Mouse (Mus musculus) liver, adult 2 months (tissue): ENCODE measurements at regions not wholly inside any gene's neighbourhood (a gene's known extent, or its start where the extent isn't known, plus 50 kb on each side); places are given as distances from the start of the nearest gene placed in this dataset.

Source experiments
- CTCF ChIP-seq: fragments of 200-500 bp; IDR thresholded peaks from 2 replicates; pipeline ENCODE4 v1.5.1; 2011; ENCODE audit warnings: low read depth, low read length, control low read depth
- POLR2A ChIP-seq: fragments of 200-500 bp; IDR thresholded peaks from 2 replicates; pipeline ENCODE4 v1.6.1; 2011; ENCODE audit warnings: low read length, control low read depth; ENCODE audit not compliant: insufficient read depth; ENCODE audit errors: extremely low read depth

- TF ChIP-seq POLR2A (no peak), CTCF (no peak)
Observed at GRCm38 (mm10) chr14:48361820-48362219, 84.1 kb upstream of the Tmem260 start.
